Mouse (Mus musculus): ENCODE results near the gene Ngp.

- TF ChIP-seq POLR2A (IDR thresholded peaks at IDR 0.05; ENCODE audit: low read depth, low read length) (no peak), CTCF (IDR thresholded peaks at IDR 0.05; ENCODE audit: extremely low read depth, insufficient read length, insufficient replicate concordance, low read depth, low read length) (no peak)
These were observed 16.8 kb upstream of the Ngp start for GRCm38 (mm10) chr9:110402731-110403130.
